Mouse (Mus musculus): ENCODE results near the gene Nrip3. TPM values are rescaled to one million over a fixed set of nuclear protein-coding genes. Genes with fewer than 3 reads are reported as not detected.

Gene Nrip3
- polyA plus RNA-seq, 1 experiment from 2014 or later, result 1.1 TPM

GRCm38 (mm10) chr7:109752008-109752925 is 29.6 kb downstream of the Nrip3 start, which contains the start of gene Tmem9b:
Gene Tmem9b, minus strand, starts transcription at chr7:109752875.
- H3K27me3 ChIP-seq (ENCODE audit: control insufficient read depth, insufficient read depth, low read length), result no peaks in the 10 kb centered on the region
- H3K27ac ChIP-seq (ENCODE audit: low read depth, low read length), result peak within 1 kb of the TSS; percentile 61
- ATAC-seq (ENCODE audit: low FRiP score) (peak; percentile 91), DNase-seq (ENCODE audit: low spot score, missing footprints) (peak; percentile 96)
- no peaks in the 10 kb centered on the region for H3K9me3 ChIP-seq (ENCODE audit: control insufficient read depth, low read length)
- H3K9ac ChIP-seq (ENCODE audit: low read length), result peak within 1 kb of the TSS; percentile 96
- peak within 1 kb of the TSS; percentile 88 for H3K4me3 ChIP-seq (ENCODE audit: low read depth, low read length)
- under 1% methylated on average over 74 of the region's 74 CpGs for WGBS
- H3K36me3 ChIP-seq (ENCODE audit: control insufficient read depth, insufficient read depth, low read length), result no peaks in the 10 kb centered on the region
- peaks cover 11% of the 10 kb centered on the region for H3K4me1 ChIP-seq (ENCODE audit: control insufficient read depth, insufficient read depth, low read length)
- H3K4me2 ChIP-seq, result peak within 1 kb of the TSS; percentile 95

GRCm38 (mm10) chr7:109751427-109752007 is 30.3 kb downstream of the Nrip3 start:
- Histone ChIP-seq H3K27ac (ENCODE audit: low read depth, low read length) (peak overlapping the region; percentile 61), H3K4me1 (ENCODE audit: control insufficient read depth, insufficient read depth, low read length) (peaks cover 11% of the 10 kb centered on the region), H3K27me3 (ENCODE audit: control insufficient read depth, insufficient read depth, low read length) (no peaks in the 10 kb centered on the region), H3K36me3 (ENCODE audit: control insufficient read depth, insufficient read depth, low read length) (no peaks in the 10 kb centered on the region), H3K9ac (ENCODE audit: low read length) (peak overlapping the region; percentile 96), H3K4me3 (ENCODE audit: low read depth, low read length) (peak overlapping the region; percentile 88), H3K9me3 (ENCODE audit: control insufficient read depth, low read length) (no peaks in the 10 kb centered on the region), H3K4me2 (peak overlapping the region; percentile 95)
- ATAC-seq (ENCODE audit: low FRiP score) (peak; percentile 2; the same call in 1 of the 2 replicates), DNase-seq (ENCODE audit: low spot score, missing footprints) (peak; percentile 85)
- 5% methylated on average over 13 of the region's 13 CpGs for WGBS

- no peaks in the 10 kb centered on the region for H3K27me3 ChIP-seq (ENCODE audit: control insufficient read depth, insufficient read depth, low read length)
- H3K4me1 ChIP-seq (ENCODE audit: control insufficient read depth, insufficient read depth, low read length), result peaks cover 8% of the 10 kb centered on the region
- ATAC-seq (ENCODE audit: low FRiP score), result no peak
- no peak overlapping the region for H3K9ac ChIP-seq (ENCODE audit: low read length)
- no peak for DNase-seq (ENCODE audit: low spot score, missing footprints)
- no peak overlapping the region for H3K27ac ChIP-seq (ENCODE audit: low read depth, low read length)
- H3K9me3 ChIP-seq (ENCODE audit: control insufficient read depth, low read length), result no peaks in the 10 kb centered on the region
- no peak overlapping the region for H3K4me2 ChIP-seq
- WGBS, result 69% methylated on average over 1 of the region's 1 CpGs
- H3K36me3 ChIP-seq (ENCODE audit: control insufficient read depth, insufficient read depth, low read length), result peaks cover 3% of the 10 kb centered on the region
- H3K4me3 ChIP-seq (ENCODE audit: low read depth, low read length), result no peak overlapping the region
Measured at GRCm38 (mm10) chr7:109747747-109748146, 34.1 kb downstream of the Nrip3 start.

GRCm38 (mm10) chr7:109741703-109742102 is 40.1 kb downstream of the Nrip3 start:
- H3K4me1 ChIP-seq (ENCODE audit: control insufficient read depth, insufficient read depth, low read length), result no peaks in the 10 kb centered on the region
- ATAC-seq (ENCODE audit: low FRiP score) (no peak), DNase-seq (ENCODE audit: low spot score, missing footprints) (no peak)
- no peak overlapping the region for H3K9ac ChIP-seq (ENCODE audit: low read length)
- H3K4me2 ChIP-seq, result no peak overlapping the region
- peaks cover 3% of the 10 kb centered on the region for H3K36me3 ChIP-seq (ENCODE audit: control insufficient read depth, insufficient read depth, low read length)
- H3K9me3 ChIP-seq (ENCODE audit: control insufficient read depth, low read length), result no peaks in the 10 kb centered on the region
- no peaks in the 10 kb centered on the region for H3K27me3 ChIP-seq (ENCODE audit: control insufficient read depth, insufficient read depth, low read length)
- no peak overlapping the region for H3K4me3 ChIP-seq (ENCODE audit: low read depth, low read length)
- no peak overlapping the region for H3K27ac ChIP-seq (ENCODE audit: low read depth, low read length)
- 93% methylated on average over 4 of the region's 4 CpGs for WGBS

- no peaks in the 10 kb centered on the region for H3K4me1 ChIP-seq (ENCODE audit: control insufficient read depth, insufficient read depth, low read length)
- H3K27ac ChIP-seq (ENCODE audit: low read depth, low read length), result no peak overlapping the region
- H3K4me3 ChIP-seq (ENCODE audit: low read depth, low read length), result no peak overlapping the region
- H3K9me3 ChIP-seq (ENCODE audit: control insufficient read depth, low read length), result no peaks in the 10 kb centered on the region
- WGBS, result 97% methylated on average over 1 of the region's 1 CpGs
- no peak for ATAC-seq (ENCODE audit: low FRiP score)
- H3K27me3 ChIP-seq (ENCODE audit: control insufficient read depth, insufficient read depth, low read length), result no peaks in the 10 kb centered on the region
- no peak overlapping the region for H3K9ac ChIP-seq (ENCODE audit: low read length)
- no peak for DNase-seq (ENCODE audit: low spot score, missing footprints)
- H3K4me2 ChIP-seq, result no peak overlapping the region
- H3K36me3 ChIP-seq (ENCODE audit: control insufficient read depth, insufficient read depth, low read length), result peaks cover 3% of the 10 kb centered on the region
Measured at GRCm38 (mm10) chr7:109741060-109741459, 40.8 kb downstream of the Nrip3 start.

GRCm38 (mm10) chr7:109739822-109740370 is 41.9 kb downstream of the Nrip3 start:
- WGBS, result 92% methylated on average over 5 of the region's 5 CpGs
- H3K9ac ChIP-seq (ENCODE audit: low read length), result no peak overlapping the region
- H3K4me2 ChIP-seq, result no peak overlapping the region
- peaks cover 2% of the 10 kb centered on the region for H3K36me3 ChIP-seq (ENCODE audit: control insufficient read depth, insufficient read depth, low read length)
- H3K4me1 ChIP-seq (ENCODE audit: control insufficient read depth, insufficient read depth, low read length), result no peaks in the 10 kb centered on the region
- no peaks in the 10 kb centered on the region for H3K27me3 ChIP-seq (ENCODE audit: control insufficient read depth, insufficient read depth, low read length)
- H3K27ac ChIP-seq (ENCODE audit: low read depth, low read length), result no peak overlapping the region
- ATAC-seq (ENCODE audit: low FRiP score), result no peak
- H3K9me3 ChIP-seq (ENCODE audit: control insufficient read depth, low read length), result no peaks in the 10 kb centered on the region
- DNase-seq (ENCODE audit: low spot score, missing footprints), result no peak
- H3K4me3 ChIP-seq (ENCODE audit: low read depth, low read length), result no peak overlapping the region

- DNase-seq (ENCODE audit: low spot score, missing footprints), result no peak
- no peak overlapping the region for H3K9ac ChIP-seq (ENCODE audit: low read length)
- no peak overlapping the region for H3K4me2 ChIP-seq
- ATAC-seq (ENCODE audit: low FRiP score), result no peak
- H3K4me1 ChIP-seq (ENCODE audit: control insufficient read depth, insufficient read depth, low read length), result no peaks in the 10 kb centered on the region
- H3K4me3 ChIP-seq (ENCODE audit: low read depth, low read length), result no peak overlapping the region
- H3K9me3 ChIP-seq (ENCODE audit: control insufficient read depth, low read length), result no peaks in the 10 kb centered on the region
- H3K27ac ChIP-seq (ENCODE audit: low read depth, low read length), result no peak overlapping the region
- no peaks in the 10 kb centered on the region for H3K27me3 ChIP-seq (ENCODE audit: control insufficient read depth, insufficient read depth, low read length)
- no peaks in the 10 kb centered on the region; the same call in 1 of the 2 replicates for H3K36me3 ChIP-seq (ENCODE audit: control insufficient read depth, insufficient read depth, low read length)
- 88% methylated on average over 4 of the region's 4 CpGs for WGBS
Measured at GRCm38 (mm10) chr7:109734806-109735205, 47.0 kb downstream of the Nrip3 start.

GRCm38 (mm10) chr7:109731626-109732025 is 50.2 kb downstream of the Nrip3 start, which contains the start of gene Ascl3:
Gene Ascl3, minus strand, starts transcription at chr7:109731726.
- Histone ChIP-seq H3K4me2 (no peak within 1 kb of the TSS), H3K9me3 (ENCODE audit: control insufficient read depth, low read length) (no peaks in the 10 kb centered on the region), H3K9ac (ENCODE audit: low read length) (no peak within 1 kb of the TSS), H3K36me3 (ENCODE audit: control insufficient read depth, insufficient read depth, low read length) (no peaks in the 10 kb centered on the region), H3K4me1 (ENCODE audit: control insufficient read depth, insufficient read depth, low read length) (no peaks in the 10 kb centered on the region), H3K27me3 (ENCODE audit: control insufficient read depth, insufficient read depth, low read length) (no peaks in the 10 kb centered on the region), H3K27ac (ENCODE audit: low read depth, low read length) (no peak within 1 kb of the TSS), H3K4me3 (ENCODE audit: low read depth, low read length) (no peak within 1 kb of the TSS)
- 90% methylated on average over 5 of the region's 5 CpGs for WGBS
- DNase-seq (ENCODE audit: low spot score, missing footprints) (no peak), ATAC-seq (ENCODE audit: low FRiP score) (no peak)

GRCm38 (mm10) chr7:109723697-109724096 is 58.1 kb downstream of the Nrip3 start, which contains the start of gene BC051019:
Gene BC051019, minus strand, starts transcription at chr7:109723850.
- Histone ChIP-seq H3K36me3 (ENCODE audit: control insufficient read depth, insufficient read depth, low read length) (no peaks in the 10 kb centered on the region), H3K4me1 (ENCODE audit: control insufficient read depth, insufficient read depth, low read length) (no peaks in the 10 kb centered on the region), H3K9ac (ENCODE audit: low read length) (no peak within 1 kb of the TSS), H3K4me2 (no peak within 1 kb of the TSS), H3K9me3 (ENCODE audit: control insufficient read depth, low read length) (no peaks in the 10 kb centered on the region; the same call in 1 of the 2 replicates), H3K4me3 (ENCODE audit: low read depth, low read length) (no peak within 1 kb of the TSS), H3K27me3 (ENCODE audit: control insufficient read depth, insufficient read depth, low read length) (no peaks in the 10 kb centered on the region), H3K27ac (ENCODE audit: low read depth, low read length) (no peak within 1 kb of the TSS)
- DNase-seq (ENCODE audit: low spot score, missing footprints) (no peak), ATAC-seq (ENCODE audit: low FRiP score) (no peak)
- 90% methylated on average over 5 of the region's 5 CpGs for WGBS

Data from midbrain, embryonic 11.5 days (tissue).